Mouse (Mus musculus) kidney, postnatal 0 days (tissue): ENCODE data around the gene Mfrp. TPM values are rescaled to one million over a fixed set of nuclear protein-coding genes. Genes with fewer than 3 reads are reported as not detected.
"Not testable (repeated sequence)": the region's sequence is repeated elsewhere in the genome, so short reads cannot be mapped to it uniquely, and the experiment has no call there.

Source experiments
- ATAC-seq: fragments of 200-750 bp; cut with Nextera tagmentation; replicated peaks from 2 replicates; pipeline ENCODE4 v1.8.0; 2017; ENCODE audit warnings: low read depth, moderate number of reproducible peaks, moderate TSS enrichment, moderate library complexity; ENCODE audit not compliant: low FRiP score
- DNase-seq: peaks from one replicate; pipeline ENCODE4 v3.0.0-alpha.2; 2016; ENCODE audit warnings: low spot score
- H3K27ac ChIP-seq: fragments of 300-500 bp; sonication (generic); 2 replicates; pipeline ENCODE4 v1.5.1; 2014; ENCODE audit warnings: mild to moderate bottlenecking
- H3K27me3 ChIP-seq: fragments of 300-500 bp; sonication (generic); 2 replicates; pipeline ENCODE4 v1.6.1; 2014; ENCODE audit warnings: low read length, mixed read lengths; ENCODE audit not compliant: insufficient read depth
- H3K36me3 ChIP-seq: fragments of 300-500 bp; sonication (generic); 2 replicates; pipeline ENCODE4 v1.6.1; 2014; ENCODE audit warnings: low read length, mixed read lengths; ENCODE audit not compliant: insufficient read depth
- H3K4me1 ChIP-seq: fragments of 300-500 bp; sonication (generic); replicated peaks from 2 replicates; pipeline ENCODE4 v1.6.1; 2014; ENCODE audit warnings: antibody characterized with exemption, low read length, mixed read lengths; ENCODE audit not compliant: insufficient read depth
- H3K4me2 ChIP-seq: fragments of 300-500 bp; sonication (generic); 2 replicates; pipeline ENCODE4 v1.6.1; 2014; ENCODE audit warnings: mild to moderate bottlenecking, low read length, moderate library complexity, mixed read lengths
- H3K4me3 ChIP-seq: fragments of 300-500 bp; sonication (generic); replicated peaks from 2 replicates; pipeline ENCODE4 v1.5.1; 2014; ENCODE audit warnings: low read depth, low read length
- H3K9ac ChIP-seq: fragments of 300-500 bp; sonication (generic); 2 replicates; pipeline ENCODE4 v1.6.1; 2014; ENCODE audit warnings: low read depth, low read length
- H3K9me3 ChIP-seq: fragments of 300-500 bp; sonication (generic); replicated peaks from 2 replicates; pipeline ENCODE4 v1.6.1; 2016; ENCODE audit warnings: low read length, inconsistent platforms, mixed read lengths
- CTCF ChIP-seq: IDR thresholded peaks from 2 replicates; pipeline ENCODE4 v1.5.1; 2016; ENCODE audit warnings: antibody characterized with exemption, low read depth, mild to moderate bottlenecking, moderate library complexity
- whole genome bisulfite sequencing: fragments of 180-500 bp; shearing (Covaris S2); extraction: QIAGEN DNeasy Blood & Tissue Kit; methylation state at CpG from one replicate; pipeline ENCODE4 v1.1.7; 2014; 5-methylcytosine and 5-hydroxymethylcytosine counted together
- polyA plus RNA-seq: library from polyadenylated mRNA; unstranded; fragments of >200 nt; fragmentation: Nextera tagmentation; extraction: Ambion mirVana; gene quantifications from 2 replicates; pipeline ENCODE4 v1.2.1, GENCODE M21; 2015

Gene Mfrp
- polyA plus RNA-seq, 1 experiment from 2014 or later: 0.16 TPM

- TF ChIP-seq CTCF: no peak
- DNase-seq: peak; percentile 94
- peak; percentile 15; the same call in 1 of the 2 replicates for ATAC-seq
- H3K36me3 ChIP-seq: no peaks in the 10 kb centered on the region
- no peaks in the 10 kb centered on the region for H3K27me3 ChIP-seq
- WGBS: 17% methylated on average over 8 of the region's 8 CpGs
- 0 out of 2 replicates have a peak within 1 kb of the TSS, but pooled peaks have one; percentile 0 for H3K4me3 ChIP-seq
- peak within 1 kb of the TSS; percentile 45 for H3K4me2 ChIP-seq
- H3K4me1 ChIP-seq: peaks cover 45% of the 10 kb centered on the region
- H3K9ac ChIP-seq: 0 out of 2 replicates have a peak within 1 kb of the TSS, but pooled peaks have one; percentile 35
- peak within 1 kb of the TSS; percentile 63 for H3K27ac ChIP-seq
- H3K9me3 ChIP-seq: no peaks in the 10 kb centered on the region
Observed at GRCm38 (mm10) chr9:44107110-44107509, 5.6 kb downstream of the Mfrp start, which contains the start of gene C1qtnf5. Gene C1qtnf5 (plus strand): TSS chr9:44107245.

- no peaks in the 10 kb centered on the region for H3K27me3 ChIP-seq
- H3K9me3 ChIP-seq: no peaks in the 10 kb centered on the region
- H3K36me3 ChIP-seq: no peaks in the 10 kb centered on the region
- WGBS: 29% methylated on average over 25 of the region's 25 CpGs
- peak; percentile 57 for TF ChIP-seq CTCF
- ATAC-seq: peak; percentile 14; the same call in 1 of the 2 replicates
- H3K4me2 ChIP-seq: peak overlapping the region; percentile 45
- peaks cover 45% of the 10 kb centered on the region for H3K4me1 ChIP-seq
- H3K27ac ChIP-seq: peak overlapping the region; percentile 63
- 0 out of 2 replicates have a peak overlapping the region, but pooled peaks have one; percentile 31 for H3K9ac ChIP-seq
- no peak for DNase-seq
- H3K4me3 ChIP-seq: 0 out of 2 replicates have a peak overlapping the region, but pooled peaks have one; percentile 0
Observed at GRCm38 (mm10) chr9:44107557-44108179, 6.1 kb downstream of the Mfrp start.

DNA sequence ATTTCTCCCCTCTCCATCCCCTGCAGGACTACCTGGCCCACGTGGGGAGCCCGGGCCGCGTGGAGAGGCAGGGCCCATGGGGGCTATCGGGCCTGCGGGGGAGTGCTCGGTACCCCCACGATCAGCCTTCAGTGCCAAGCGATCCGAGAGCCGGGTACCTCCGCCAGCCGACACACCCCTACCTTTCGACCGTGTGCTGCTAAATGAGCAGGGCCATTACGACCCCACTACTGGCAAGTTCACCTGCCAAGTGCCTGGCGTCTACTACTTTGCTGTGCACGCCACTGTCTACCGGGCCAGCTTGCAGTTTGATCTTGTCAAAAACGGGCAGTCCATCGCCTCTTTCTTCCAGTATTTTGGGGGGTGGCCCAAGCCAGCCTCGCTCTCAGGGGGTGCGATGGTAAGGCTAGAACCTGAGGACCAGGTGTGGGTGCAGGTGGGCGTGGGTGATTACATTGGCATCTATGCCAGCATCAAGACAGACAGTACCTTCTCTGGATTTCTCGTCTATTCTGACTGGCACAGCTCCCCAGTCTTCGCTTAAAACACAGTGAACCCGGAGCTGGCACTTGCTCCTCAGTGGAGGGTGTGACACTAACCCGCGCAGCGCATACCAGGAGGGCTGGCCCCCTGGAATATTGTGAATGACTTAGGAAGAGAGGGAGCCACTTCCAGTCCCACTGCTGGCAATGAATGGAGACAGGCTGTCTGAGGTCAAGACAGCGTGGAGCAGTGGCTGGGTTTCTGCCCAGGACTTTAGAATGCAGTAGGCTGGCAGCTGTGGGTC is 6.9 kb downstream of the Mfrp start:
- no peak for DNase-seq
- H3K4me2 ChIP-seq: peak overlapping the region; percentile 45
- WGBS: 70% methylated on average over 31 of the region's 31 CpGs
- H3K27me3 ChIP-seq: no peaks in the 10 kb centered on the region
- H3K4me1 ChIP-seq: peaks cover 45% of the 10 kb centered on the region
- H3K4me3 ChIP-seq: no peak overlapping the region
- TF ChIP-seq CTCF: no peak
- H3K9ac ChIP-seq: 0 out of 2 replicates have a peak overlapping the region, but pooled peaks have one; percentile 31
- no peak for ATAC-seq
- H3K9me3 ChIP-seq: no peaks in the 10 kb centered on the region
- no peaks in the 10 kb centered on the region for H3K36me3 ChIP-seq
- no peak overlapping the region; the same call in 1 of the 2 replicates for H3K27ac ChIP-seq

DNA sequence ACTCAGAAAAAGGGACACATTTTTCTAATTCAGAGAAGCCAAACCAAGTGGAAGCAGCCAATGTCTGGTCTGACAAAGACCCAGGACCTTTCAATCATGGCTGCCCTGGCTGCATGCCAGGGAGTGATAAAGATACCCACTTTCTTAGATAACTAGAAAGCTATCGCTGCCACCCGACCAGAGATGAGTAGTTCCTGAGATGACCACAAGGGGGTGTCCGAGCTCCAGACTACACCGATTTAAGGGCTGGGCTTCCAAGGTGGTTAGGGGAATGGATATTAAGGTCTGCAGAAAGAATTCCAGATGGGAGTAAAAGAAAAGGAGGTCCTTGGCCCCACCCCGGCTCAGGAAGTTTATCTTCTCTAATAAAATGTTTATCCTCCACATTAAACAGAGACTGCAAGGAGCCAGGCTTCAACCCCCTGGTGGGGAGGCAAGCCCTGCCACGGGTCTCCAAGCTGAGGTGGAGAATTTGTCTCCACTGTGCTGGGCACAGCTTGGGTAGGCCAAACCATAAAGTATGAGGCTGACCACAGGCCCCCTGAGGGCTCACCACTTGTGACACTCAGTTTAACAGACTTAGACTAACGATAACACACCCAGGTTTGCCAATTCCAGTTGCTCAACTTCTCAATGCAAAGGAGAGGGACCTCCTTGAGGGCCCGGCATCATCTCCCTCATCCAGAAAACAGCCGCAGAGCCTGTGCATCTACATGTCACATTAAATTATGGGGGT is 8.0 kb downstream of the Mfrp start:
- Histone ChIP-seq H3K9me3 (no peaks in the 10 kb centered on the region), H3K4me1 (peaks cover 45% of the 10 kb centered on the region), H3K9ac (0 out of 2 replicates have a peak overlapping the region, but pooled peaks have one; percentile 13), H3K27ac (peak overlapping the region; percentile 13; the same call in 1 of the 2 replicates), H3K27me3 (no peaks in the 10 kb centered on the region), H3K4me3 (no peak overlapping the region), H3K36me3 (no peaks in the 10 kb centered on the region), H3K4me2 (peak overlapping the region; percentile 41)
- DNase-seq (peak; percentile 84), ATAC-seq (no peak)
- peak; percentile 87 for TF ChIP-seq CTCF
- 16% methylated on average over 9 of the region's 9 CpGs for WGBS

GRCm38 (mm10) chr9:44111909-44112308 is 10.4 kb downstream of the Mfrp start:
- H3K4me2 ChIP-seq: peak overlapping the region; percentile 54; the same call in 1 of the 2 replicates
- H3K9me3 ChIP-seq, ATAC-seq, H3K36me3 ChIP-seq, H3K27me3 ChIP-seq, DNase-seq, H3K9ac ChIP-seq, H3K27ac ChIP-seq, H3K4me3 ChIP-seq: not testable (repeated sequence)
- H3K4me1 ChIP-seq: peaks cover 36% of the 10 kb centered on the region
- WGBS: 57% methylated on average over 10 of the region's 12 CpGs
